Mouse (Mus musculus): ENCODE measurements around the gene Synrg.

Synrg gene

DNA sequence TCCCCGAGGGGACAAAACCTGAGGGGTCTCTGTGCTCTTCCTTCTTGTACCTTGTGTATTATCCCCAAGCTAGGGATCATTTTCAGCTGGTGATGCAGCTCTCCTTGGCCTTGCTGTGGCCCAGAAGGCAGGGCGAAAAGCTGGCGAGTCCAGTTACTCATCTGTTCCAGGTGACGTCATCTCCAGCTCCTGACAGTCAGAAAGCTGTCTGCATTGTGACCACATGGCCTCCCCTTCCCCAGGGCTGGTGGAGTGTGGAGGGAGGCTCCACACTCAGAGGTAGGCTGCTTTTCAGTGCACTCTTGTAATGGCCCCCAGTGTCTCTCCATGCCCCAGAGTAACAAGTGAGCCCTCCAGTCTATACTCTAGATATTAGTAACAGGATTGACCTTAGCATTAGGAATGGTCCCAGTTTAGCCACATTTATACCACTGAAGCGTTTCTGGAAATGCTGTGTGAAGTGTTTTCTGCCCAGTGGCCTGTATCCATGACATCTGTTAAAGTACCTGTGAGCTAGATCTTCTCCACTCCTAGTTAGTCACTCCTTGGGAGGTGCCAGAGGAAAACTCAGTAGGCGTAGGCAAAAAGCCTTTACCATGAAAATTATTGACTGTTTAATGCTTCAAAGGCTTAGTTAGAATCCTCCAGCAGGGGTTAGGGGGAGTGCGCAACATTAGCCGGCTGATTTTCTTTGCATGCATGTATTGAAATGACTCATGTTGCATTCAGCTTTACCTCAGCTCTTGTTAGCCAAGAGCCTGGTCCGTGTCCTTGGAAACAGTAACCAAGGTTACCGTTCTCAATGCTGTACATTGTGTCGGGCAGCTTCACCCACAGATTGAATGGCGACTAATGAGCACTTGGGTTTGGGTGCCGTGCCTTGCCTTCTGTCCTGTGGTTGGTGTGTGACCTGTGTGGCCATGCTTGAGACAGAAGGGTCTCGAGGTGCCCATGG lies 78.9 kb downstream of the Synrg start:
- DNase-seq (ENCODE audit: low spot score): no peak

DNA sequence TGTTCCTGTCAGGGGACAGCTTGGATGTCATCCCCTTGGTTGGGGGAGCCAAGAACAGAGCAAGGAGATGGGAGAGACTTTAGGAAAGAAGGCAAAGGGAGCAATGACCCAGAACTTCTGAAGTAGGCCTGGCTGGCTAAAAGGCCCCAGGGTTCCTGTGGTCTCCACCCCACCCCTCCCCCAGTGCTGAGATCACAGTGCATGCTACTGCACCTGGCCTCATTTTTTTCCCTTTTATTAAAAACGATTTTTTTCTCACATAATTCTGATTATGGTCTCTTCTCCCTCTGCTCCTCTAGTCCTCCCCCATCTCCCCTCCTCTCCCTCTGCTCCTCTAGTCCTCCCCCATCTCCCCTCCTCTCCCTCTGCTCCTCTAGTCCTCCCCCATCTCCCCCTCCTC lies 80.8 kb downstream of the Synrg start:
- no peak for DNase-seq (ENCODE audit: low spot score)

DNA sequence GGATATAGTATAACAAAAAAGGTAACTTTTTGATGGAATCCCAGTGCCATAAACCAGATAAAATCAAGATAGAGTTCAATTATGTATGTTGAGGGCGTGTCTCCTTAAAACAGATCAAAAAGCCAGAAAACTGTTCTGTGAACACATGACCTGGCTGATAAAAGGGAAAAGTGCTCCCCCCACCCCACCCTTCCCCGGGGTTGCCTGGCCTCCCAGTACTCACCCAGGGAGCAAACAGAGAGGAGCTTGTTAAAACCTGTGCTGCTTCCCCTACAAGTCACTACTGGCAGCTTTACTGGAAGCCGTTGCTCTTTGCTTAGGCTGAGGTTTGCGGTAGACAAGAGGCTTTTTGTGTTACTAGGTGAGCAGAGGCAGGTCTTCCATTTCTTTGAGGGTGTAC lies 83.0 kb downstream of the Synrg start:
- no peak for DNase-seq (ENCODE audit: low spot score)

DNA sequence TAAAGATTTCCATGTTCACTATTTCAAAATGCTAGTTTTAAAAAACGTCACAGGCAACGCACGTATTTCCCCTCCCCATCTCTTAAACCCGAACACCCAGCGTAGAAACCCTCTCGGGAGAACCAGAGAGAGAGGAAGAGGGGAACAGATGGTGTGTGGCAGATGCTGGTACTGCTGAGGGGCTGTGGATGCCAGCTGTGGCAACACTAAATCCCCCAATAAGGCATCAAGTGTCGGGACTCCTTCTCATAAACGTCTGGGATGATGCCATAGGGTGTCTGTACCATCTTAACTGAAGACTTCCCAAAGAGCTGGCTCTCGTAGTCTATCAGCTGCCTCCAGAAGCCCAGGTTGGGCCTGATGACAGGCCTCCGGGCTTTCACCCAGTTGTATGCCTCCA lies 84.2 kb downstream of the Synrg start:
- DNase-seq (ENCODE audit: low spot score): no peak

DNA sequence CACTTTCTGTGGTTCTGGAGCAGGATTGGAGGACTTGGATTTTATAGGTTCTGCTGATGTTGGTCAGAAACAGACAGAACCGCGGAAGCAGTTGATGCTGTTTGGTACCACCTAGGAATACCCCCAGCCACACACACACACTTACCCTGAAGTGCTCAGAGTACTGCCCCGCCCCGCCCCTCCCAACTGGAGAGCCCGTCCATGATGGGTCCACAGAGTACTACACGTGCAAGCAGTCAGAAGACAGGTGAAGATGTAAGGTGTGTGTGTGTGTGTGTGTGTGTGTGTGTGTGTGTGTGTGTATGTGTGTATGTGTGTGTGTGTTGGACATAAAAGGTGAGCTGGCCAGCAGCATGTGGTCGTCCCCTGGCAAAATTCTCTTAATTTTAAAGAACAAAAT lies 88.8 kb downstream of the Synrg start:
- DNase-seq (ENCODE audit: low spot score): no peak

DNA sequence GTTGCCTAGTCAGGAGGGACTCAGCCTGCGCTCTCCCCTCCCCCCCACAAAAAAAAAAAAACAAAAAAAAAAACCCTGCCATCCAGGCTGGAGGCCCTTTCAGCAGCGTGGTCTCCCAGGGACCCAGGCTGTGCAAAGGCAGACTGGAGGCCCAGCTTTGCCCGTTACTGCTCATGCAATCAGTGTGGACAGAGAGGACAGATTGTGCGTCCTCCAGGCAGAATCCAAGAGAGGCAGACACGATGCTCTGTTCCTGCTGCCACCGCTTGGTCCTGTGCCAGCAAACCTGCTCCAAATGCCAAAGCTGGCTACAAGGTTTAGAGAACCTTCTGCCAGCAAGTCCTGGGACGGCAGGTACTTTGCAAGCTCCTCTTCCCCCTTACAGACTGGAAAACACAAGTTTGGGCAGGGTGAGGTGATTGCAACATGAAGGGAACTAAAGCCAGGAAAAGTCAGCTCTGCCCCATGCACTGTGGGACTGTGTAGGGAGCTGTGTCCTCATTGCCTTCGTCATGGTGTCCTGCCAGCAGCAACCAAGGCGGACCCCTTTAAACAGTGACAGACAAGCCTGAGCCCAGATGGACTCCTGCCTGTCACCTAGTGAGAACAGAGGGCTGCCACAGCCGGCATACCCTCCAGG lies 89.4 kb downstream of the Synrg start:
- no peak for DNase-seq (ENCODE audit: low spot score)

DNA sequence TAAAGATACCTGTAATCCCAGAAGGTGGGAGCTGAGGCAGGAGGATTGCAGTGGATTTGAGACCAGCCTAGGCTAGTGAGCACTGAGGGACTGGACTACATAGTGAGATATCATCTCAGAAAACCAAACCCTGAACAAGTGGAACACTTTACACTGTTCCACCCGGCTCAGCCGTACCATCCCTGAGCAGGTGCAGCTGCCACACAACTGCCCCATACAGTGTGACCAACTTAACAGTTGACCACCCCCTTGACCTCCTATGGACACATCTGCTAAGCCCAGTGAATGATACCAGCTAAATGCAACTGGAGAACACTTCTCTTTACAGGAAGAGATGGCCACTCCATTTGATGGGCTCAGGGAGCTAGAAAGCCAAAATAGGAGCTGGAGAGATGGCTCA lies 93.2 kb downstream of the Synrg start:
- no peak for DNase-seq (ENCODE audit: low spot score)

DNA sequence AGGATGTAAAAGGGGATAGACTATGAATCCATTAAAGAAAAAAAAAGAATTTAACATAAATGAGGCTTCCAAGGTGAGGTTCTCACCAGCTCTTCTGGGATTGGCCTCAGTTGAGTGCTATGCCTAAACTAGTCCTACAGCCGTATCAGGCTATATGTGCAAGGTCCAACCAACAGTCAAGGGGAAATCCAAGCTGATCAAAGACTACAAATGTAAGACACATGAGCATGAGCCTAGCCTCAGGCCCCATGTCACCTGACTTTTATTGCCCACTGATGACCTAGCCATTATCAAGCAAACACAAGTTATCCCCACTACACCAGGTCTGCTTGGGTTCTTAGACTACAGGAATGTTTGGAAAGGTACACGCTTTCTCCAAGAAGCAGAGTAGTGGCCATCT lies 95.6 kb downstream of the Synrg start:
- DNase-seq (ENCODE audit: low spot score): no peak

DNA sequence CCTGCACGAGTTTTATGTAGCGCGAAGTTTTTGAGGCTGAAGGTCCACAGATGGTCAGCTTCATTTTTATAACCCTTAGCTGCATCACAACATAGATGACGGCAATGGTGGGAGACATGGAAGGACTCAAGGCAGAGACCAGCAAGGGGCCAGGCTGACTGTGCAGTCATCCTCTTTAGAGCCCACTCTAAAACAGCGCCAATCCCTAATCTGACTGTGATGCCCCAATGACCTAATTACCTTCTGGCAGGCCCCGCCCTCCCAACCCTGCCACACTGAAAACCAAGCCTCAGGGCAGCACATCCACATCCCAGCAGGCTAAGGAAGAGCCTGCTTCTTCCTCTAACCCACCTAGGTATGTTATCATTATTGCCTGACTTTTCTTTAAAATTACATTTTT lies 96.4 kb downstream of the Synrg start:
- DNase-seq (ENCODE audit: low spot score): no peak

DNA sequence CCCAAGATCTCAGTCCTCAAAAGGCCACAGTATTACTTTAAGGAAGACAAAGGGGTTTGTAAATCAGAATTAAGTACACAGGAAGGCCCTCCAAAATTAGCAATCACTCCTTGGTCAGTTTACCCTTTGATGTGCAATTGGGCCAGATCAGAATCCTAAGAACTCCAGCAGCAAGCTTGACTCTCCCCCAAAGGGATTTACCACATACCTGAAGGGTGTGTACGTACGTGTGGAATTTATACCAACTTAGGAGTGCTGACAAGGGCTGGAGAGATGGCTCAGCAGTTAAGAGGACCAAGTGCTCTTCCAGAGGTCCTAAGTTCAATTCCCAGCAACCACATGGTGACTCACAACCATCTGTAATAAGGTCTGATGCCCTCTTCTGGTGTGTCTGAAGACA lies 97.7 kb downstream of the Synrg start:
- no peak for DNase-seq (ENCODE audit: low spot score)

DNA sequence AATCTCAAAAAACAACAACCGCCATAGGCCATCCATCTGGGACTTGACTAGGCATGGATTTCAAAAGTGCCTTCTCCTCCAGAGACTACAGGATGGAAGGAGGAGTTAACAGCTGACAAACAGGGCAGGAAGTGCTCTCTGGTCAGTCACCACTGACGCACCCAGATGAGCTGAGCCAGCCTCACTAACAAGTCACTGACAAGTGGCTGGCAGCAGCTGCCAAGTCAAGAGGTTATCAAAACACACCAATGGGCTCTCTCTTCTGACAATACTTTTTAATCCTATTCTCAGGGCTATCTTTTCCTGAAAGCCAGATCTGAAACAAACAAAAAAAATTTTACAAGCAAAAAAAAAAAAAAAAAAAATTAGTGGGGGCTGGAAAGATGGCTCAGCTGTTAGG lies 98.6 kb downstream of the Synrg start:
- no peak for DNase-seq (ENCODE audit: low spot score)

DNA sequence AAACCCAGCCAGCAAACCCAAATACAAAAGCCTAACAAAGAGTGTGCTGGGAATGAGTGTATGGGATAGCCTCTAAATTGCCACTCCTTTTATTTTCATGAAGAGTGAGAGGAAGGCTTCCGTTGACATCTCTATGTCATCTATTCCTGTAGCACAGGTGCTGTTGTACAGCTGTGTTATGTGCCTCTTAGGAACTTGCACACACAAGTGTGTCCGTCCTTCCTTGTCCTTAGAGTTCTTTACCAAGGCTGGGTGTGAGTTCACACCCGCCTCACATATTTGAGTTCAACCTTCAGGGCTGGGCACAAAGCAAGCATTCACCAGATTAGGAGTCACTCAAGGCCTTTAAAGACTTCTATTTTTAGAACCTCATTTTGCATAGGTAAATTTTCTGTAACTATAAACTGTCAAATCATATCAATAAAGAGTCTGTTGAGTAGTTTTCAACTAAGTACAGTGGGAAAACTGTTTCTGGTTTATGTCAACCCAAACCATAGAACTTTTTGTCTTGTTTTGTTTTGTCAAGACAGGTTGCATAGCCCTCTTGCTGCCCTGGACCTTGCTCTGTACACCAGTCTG lies 99.5 kb downstream of the Synrg start:
- DNase-seq (ENCODE audit: low spot score): no peak

DNA sequence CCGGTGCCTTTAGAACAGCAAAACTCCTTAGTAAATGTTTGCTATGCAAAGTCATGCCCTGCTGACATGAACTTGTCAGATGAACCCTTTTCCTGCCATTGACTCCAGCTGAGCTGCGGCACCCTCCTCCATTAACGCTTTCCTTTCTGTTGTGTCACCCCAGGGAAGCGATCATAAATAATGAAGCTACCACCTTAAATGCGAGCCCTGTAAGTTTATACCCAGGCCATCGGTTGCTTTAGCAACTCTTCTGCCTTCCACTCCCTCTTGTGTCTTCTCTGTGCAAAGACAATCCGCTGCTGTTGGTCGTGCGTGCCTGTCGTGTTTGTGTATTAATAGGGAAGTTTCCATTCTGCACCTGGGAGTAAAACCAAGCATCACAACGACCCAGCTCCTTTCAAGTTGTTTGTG lies 101.8 kb downstream of the Synrg start:
- no peak for DNase-seq (ENCODE audit: low spot score)

DNA sequence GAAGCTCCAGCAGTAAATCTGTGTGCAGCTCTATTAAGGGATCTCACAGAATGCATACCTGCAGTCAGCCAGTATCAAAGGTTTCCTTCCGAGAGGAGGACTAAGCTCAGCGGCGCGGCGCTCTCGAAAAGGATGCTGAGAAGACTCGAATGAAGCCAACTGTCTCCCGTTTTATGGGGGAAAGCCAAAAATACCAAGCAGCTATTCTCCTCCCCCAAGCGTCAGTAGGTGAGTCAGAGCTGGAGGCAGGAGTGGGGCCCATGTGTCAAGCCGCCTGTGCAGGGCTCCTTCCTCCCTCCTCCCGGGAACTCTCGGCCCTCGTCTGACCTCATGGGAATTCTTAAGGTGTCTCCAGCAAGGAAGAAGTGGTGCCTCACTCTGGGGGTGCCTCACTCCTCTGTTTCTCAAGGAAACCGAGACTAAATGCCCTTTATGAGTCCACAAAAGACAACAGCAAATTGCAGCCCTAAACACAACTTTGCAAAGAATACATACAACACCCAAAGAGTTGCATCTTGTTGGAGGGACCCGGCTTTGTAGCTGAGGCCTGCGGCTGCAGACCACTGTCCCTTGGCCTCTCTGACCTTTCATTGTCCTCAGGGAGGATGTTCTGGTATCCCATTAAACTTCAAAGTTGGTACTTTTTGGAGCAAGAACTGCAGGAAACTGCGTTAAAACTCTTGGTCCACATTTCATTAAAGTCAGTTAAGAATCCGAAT lies 102.9 kb downstream of the Synrg start:
- peak; percentile 14 for DNase-seq (ENCODE audit: low spot score)

DNA sequence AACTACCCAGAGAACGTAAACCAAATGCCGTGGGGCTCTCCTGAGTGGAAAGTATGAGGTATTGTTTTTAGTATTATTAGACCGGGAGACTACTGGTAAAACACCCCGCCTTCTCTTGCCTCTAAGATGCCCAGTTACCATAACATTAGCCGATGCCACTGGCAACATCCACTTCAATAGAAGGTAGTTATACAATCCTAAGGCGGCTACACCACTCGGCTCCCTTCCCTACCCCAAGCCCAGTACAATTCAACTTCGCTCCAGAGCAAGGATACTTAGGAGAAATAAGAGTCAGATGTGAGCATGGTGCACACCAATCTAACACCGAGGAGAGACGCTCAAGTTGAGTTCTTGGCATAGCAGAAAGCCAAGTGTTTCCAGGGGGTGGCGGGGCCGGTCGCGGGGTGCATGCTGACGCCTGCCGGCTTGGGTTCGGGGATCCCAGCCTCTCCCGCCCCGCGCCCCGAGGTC lies 103.5 kb downstream of the Synrg start:
- DNase-seq (ENCODE audit: low spot score): no peak

DNA sequence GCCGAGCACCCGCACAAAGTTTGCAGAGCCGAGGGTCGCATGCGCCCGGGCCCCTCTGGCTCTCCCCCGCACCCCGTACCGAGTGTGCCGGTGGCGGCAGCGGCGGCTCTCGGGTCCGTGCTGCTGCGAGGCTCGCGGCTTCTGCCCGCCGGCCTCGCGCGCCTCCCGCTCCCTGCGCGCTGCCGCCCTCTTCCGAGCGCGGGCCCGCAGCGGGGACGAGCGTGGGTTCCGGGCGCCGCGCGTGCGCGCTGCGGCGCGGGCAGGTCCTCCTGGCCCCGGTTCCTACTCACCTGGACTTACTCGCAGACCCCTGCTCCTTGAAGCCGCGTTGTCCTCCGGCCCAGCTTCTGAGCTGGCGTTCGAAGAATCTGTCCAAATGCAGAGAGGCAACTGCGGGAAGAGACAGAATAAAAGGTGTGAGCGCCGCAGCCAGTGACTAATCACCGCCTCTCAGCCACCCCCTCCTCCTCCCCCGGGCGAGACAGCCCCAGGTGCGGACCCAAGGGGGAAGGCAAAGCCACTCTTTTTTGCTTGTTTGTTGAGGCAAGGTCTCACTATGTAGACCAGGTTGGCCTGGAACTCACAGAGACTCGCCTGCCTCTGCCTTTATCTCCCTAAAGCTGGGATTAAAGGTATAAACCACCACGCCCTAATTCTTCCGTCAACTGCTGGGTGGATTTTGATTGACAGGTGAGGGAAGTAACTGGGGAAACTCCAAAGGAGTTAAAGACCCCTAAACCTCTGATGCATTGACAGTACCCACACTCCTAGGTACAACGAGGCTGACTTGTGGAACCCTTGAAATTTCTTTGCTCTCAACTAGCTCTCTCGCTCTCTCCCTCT lies 104.2 kb downstream of the Synrg start:
- peak; percentile 59 for DNase-seq (ENCODE audit: low spot score)

DNA sequence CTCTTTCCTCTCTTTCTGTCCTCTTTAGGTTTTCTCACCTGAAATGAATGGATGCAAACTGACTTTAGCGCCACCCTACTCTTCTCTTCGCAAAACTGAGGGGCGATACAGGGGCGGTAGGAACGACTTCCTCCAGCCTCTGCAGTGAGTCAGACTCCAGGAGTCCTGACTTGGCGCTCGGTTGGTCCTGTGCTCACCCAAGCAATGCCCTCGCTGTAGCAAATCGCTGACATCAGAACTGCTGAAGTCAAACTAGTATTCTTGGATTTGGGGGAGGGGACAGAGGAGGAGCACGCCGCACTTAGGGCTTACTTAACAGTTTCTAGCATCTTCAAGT lies 104.8 kb downstream of the Synrg start, which contains the start of gene Dusp14:
Gene Dusp14 (minus strand): TSS at position 228 of the 337 bp plus-strand sequence.
- DNase-seq (ENCODE audit: low spot score): no peak

DNA sequence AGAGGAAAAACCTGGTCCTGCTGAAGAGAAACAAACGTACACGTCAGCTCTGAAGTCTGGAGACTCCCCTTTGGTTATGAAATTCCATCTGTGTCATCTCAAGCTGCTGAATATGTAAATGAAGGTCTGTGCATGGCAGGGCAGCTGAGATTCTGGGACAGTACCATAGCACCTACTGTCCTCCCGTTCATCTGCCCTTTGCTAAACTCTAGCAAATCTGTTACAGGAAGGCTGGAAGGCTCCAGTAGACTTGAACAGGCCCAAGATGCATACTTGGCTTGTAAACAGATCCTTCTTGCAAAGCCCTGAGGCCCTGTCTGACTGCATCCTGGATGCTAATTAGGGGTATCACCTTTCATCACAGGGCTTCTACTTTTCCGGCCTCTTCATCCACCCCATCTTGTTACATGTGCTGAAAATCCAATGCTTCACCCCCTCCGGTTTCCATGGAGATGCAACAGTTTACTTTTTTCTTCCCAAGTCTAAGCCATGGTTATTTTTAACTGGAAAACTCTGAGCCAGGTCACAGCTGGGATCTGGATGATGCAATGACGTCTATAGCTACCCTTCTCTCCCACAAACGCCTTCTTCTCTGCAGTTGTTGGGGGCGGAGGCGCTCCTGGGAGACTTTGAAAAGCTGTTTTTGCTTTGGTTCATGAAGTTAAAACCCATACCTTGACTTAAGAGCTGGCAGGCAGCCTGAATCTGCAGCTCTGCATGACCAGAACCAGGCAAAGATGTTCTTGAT lies 108.8 kb downstream of the Synrg start:
- DNase-seq (ENCODE audit: low spot score): no peak

DNA sequence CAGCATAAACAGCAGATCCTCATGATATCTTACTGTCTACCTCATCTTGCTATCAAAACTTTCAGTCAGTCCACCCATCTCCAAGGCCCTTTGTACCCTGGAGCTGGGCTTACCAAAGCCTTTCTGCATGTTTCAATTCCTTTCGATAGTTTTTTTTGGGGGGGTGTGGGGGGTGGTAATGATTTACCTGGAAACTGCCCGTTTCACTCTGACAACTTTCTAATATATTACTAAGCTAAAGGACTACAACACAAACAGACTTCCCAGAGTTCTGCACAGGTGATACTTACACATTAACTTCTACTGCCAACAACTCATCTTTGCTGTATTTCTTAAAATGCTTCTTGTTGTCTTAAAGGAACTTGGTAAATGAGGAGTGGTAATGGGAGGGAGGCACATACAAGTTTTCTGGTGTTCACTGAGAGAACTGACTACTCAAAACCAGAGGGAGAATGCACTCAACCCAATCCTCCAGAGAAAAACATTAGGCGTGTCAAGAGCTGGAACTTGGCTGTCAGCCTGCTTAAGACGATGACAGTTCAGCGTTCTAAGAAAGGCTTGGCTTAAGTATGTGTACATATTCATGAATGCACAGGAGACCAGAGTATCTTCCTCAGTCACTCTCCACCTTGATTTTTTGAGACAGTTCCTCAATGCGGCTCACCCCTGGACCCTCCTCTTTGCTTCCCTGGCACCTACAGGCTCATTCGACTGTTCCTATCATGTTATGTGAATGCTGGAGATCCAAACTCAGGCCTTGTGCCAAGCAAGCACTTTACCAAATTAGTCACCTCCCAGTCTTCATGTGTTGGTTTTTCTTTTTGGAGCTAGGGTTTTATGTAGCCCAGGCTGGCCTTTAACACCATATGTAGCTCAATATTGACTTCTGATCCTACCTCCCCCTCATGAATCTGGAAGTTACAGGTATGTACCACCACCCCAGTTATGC lies 109.9 kb downstream of the Synrg start:
- no peak for DNase-seq (ENCODE audit: low spot score)

DNA sequence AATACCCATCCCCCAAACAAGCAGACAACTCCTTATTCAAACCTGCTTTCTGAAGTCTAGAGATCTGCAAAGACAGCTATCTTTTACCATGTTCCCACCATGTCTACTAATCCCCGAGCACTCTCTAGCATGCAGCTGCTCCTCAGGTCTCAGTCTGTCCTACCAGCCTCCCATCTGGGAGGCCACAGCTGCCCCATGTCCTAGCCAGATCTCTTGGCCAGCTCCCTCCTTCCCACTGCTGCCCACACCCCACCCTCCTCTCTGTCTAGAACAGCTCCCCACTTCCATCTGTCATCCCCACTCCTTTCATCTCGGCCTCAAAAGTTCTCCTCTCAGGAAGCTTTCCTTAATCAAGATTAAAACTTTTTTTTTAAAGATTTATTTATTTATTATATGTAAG lies 112.8 kb downstream of the Synrg start:
- no peak for DNase-seq (ENCODE audit: low spot score)
